Mouse (Mus musculus) intestine, postnatal 0 days (tissue): ENCODE data around the gene Spats2. TPM values are rescaled to one million over a fixed set of nuclear protein-coding genes. Genes with fewer than 3 reads are reported as not detected.

Experiments used
- ATAC-seq: fragments of 200-750 bp; cut with Nextera tagmentation; 2 replicates; pipeline ENCODE4 v1.8.0; 2017; ENCODE audit warnings: mild to moderate bottlenecking, moderate TSS enrichment, moderate library complexity
- H3K27ac ChIP-seq: fragments of 300-500 bp; sonication (generic); 2 replicates; pipeline ENCODE4 v1.5.1; 2014; ENCODE audit warnings: mild to moderate bottlenecking, low read depth, low read length, moderate library complexity
- H3K27me3 ChIP-seq: fragments of 300-500 bp; sonication (generic); replicated peaks from 2 replicates; pipeline ENCODE4 v1.6.1; 2014; ENCODE audit warnings: low read length, mixed read lengths; ENCODE audit not compliant: control insufficient read depth, insufficient read depth
- H3K36me3 ChIP-seq: fragments of 300-500 bp; sonication (generic); 2 replicates; pipeline ENCODE4 v1.6.1; 2014; ENCODE audit warnings: mild to moderate bottlenecking, moderate library complexity; ENCODE audit not compliant: control insufficient read depth, insufficient read depth
- H3K4me1 ChIP-seq: fragments of 300-500 bp; sonication (generic); replicated peaks from 2 replicates; pipeline ENCODE4 v1.6.1; 2014; ENCODE audit warnings: antibody characterized with exemption, low read length, mixed read lengths; ENCODE audit not compliant: control insufficient read depth, insufficient read depth
- H3K4me2 ChIP-seq: fragments of 300-500 bp; sonication (generic); replicated peaks from 2 replicates; pipeline ENCODE4 v1.6.1; 2014; ENCODE audit warnings: low read depth, mild to moderate bottlenecking, moderate library complexity
- H3K4me3 ChIP-seq: fragments of 300-500 bp; sonication (generic); 2 replicates; pipeline ENCODE4 v1.5.1; 2014; ENCODE audit warnings: low read depth, low read length
- H3K9ac ChIP-seq: fragments of 300-500 bp; sonication (generic); 2 replicates; pipeline ENCODE4 v1.6.1; 2014; ENCODE audit warnings: mild to moderate bottlenecking, low read depth, low read length
- H3K9me3 ChIP-seq: fragments of 300-500 bp; sonication (generic); 2 replicates; pipeline ENCODE4 v1.6.1; 2016; ENCODE audit warnings: mixed run types; ENCODE audit not compliant: control insufficient read depth
- CTCF ChIP-seq: sonication (generic); IDR thresholded peaks from 2 replicates; pipeline ENCODE4 v1.5.1; 2016; ENCODE audit warnings: low read depth, mild to moderate bottlenecking, control low read depth, antibody characterized with exemption, moderate library complexity
- WGBS: fragments of 180-500 bp; shearing (Covaris S2); extraction: QIAGEN DNeasy Blood & Tissue Kit; methylation state at CpG from one replicate; pipeline ENCODE4 v1.1.7; 2014; 5-methylcytosine and 5-hydroxymethylcytosine counted together
- polyA plus RNA-seq: library from polyadenylated mRNA; unstranded; fragments of >200 nt; fragmentation: Nextera tagmentation; extraction: Ambion mirVana; gene quantifications from 2 replicates; pipeline ENCODE4 v1.2.1, GENCODE M21; 2015

Spats2 gene
- polyA plus RNA-seq, 1 experiment from 2014 or later = 14.3 TPM

- peaks cover 21% of the 10 kb centered on the region for H3K27me3 ChIP-seq
- ATAC-seq = no peak
- no peak overlapping the region for H3K4me3 ChIP-seq
- no peaks in the 10 kb centered on the region for H3K9me3 ChIP-seq
- H3K27ac ChIP-seq = no peak overlapping the region; the same call in 1 of the 2 replicates
- H3K4me1 ChIP-seq = peaks cover 4% of the 10 kb centered on the region; the same call in 1 of the 2 replicates
- H3K9ac ChIP-seq = no peak overlapping the region
- peak; percentile 82 for TF ChIP-seq CTCF
- 63% methylated on average over 9 of the region's 9 CpGs for WGBS
- peaks cover 11% of the 10 kb centered on the region; the same call in 1 of the 2 replicates for H3K36me3 ChIP-seq
- H3K4me2 ChIP-seq = peak overlapping the region; percentile 54
Observed at GRCm38 (mm10) chr15:99083258-99083657, 42.5 kb upstream of the Spats2 start.

GRCm38 (mm10) chr15:99083867-99084557 is 41.7 kb upstream of the Spats2 start:
- Histone ChIP-seq H3K4me1 (0 out of 2 replicates have a peak, but pooled peaks cover 4% of the 10 kb centered on the region), H3K4me3 (no peak overlapping the region), H3K4me2 (peak overlapping the region; percentile 54), H3K36me3 (peaks cover 11% of the 10 kb centered on the region; the same call in 1 of the 2 replicates), H3K9ac (no peak overlapping the region), H3K27me3 (peaks cover 28% of the 10 kb centered on the region), H3K27ac (peak overlapping the region; percentile 29; the same call in 1 of the 2 replicates), H3K9me3 (no peaks in the 10 kb centered on the region)
- 10% methylated on average over 11 of the region's 11 CpGs for WGBS
- peak; percentile 76 for ATAC-seq
- no peak for TF ChIP-seq CTCF

GRCm38 (mm10) chr15:99084618-99085017 is 41.1 kb upstream of the Spats2 start:
- no peak; the same call in 1 of the 2 replicates for ATAC-seq

GRCm38 (mm10) chr15:99085997-99086396 is 39.7 kb upstream of the Spats2 start:
- H3K27me3 ChIP-seq = peaks cover 40% of the 10 kb centered on the region
- WGBS = 77% methylated on average over 4 of the region's 4 CpGs

More at GRCm38 (mm10) chr15:99084618-99085017, 41.1 kb upstream of the Spats2 start:
- Histone ChIP-seq H3K9ac (no peak overlapping the region), H3K4me2 (peak overlapping the region; percentile 54), H3K4me1 (0 out of 2 replicates have a peak, but pooled peaks cover 4% of the 10 kb centered on the region), H3K27me3 (peaks cover 34% of the 10 kb centered on the region), H3K27ac (0 out of 2 replicates have a peak overlapping the region, but pooled peaks have one; percentile 29), H3K4me3 (no peak overlapping the region), H3K9me3 (no peaks in the 10 kb centered on the region), H3K36me3 (peaks cover 11% of the 10 kb centered on the region; the same call in 1 of the 2 replicates)
- TF ChIP-seq CTCF = no peak
- WGBS = 23% methylated on average over 19 of the region's 19 CpGs

GRCm38 (mm10) chr15:99087253-99088075 is 38.3 kb upstream of the Spats2 start, which contains the start of gene C1ql4:
Gene C1ql4, minus strand, starts transcription at chr15:99087817.
- Histone ChIP-seq H3K9me3 (no peaks in the 10 kb centered on the region), H3K4me2 (peak within 1 kb of the TSS; percentile 57), H3K27me3 (peaks cover 49% of the 10 kb centered on the region), H3K4me1 (0 out of 2 replicates have a peak, but pooled peaks cover 4% of the 10 kb centered on the region), H3K27ac (no peak within 1 kb of the TSS), H3K36me3 (no peaks in the 10 kb centered on the region), H3K4me3 (peak within 1 kb of the TSS; percentile 33), H3K9ac (no peak within 1 kb of the TSS)
- WGBS = 13% methylated on average over 60 of the region's 60 CpGs
- no peak for ATAC-seq
- TF ChIP-seq CTCF = peak; percentile 70

More at GRCm38 (mm10) chr15:99085997-99086396, 39.7 kb upstream of the Spats2 start:
- H3K4me2 ChIP-seq = no peak overlapping the region
- H3K9ac ChIP-seq = no peak overlapping the region
- H3K9me3 ChIP-seq = no peaks in the 10 kb centered on the region
- H3K4me3 ChIP-seq = no peak overlapping the region
- no peak for ATAC-seq
- TF ChIP-seq CTCF = no peak
- 0 out of 2 replicates have a peak, but pooled peaks cover 4% of the 10 kb centered on the region for H3K4me1 ChIP-seq
- 0 out of 2 replicates have a peak, but pooled peaks cover 2% of the 10 kb centered on the region for H3K36me3 ChIP-seq
- H3K27ac ChIP-seq = no peak overlapping the region

GRCm38 (mm10) chr15:99088292-99088691 is 37.4 kb upstream of the Spats2 start:
- WGBS = under 1% methylated on average over 27 of the region's 27 CpGs
- Histone ChIP-seq H3K9ac (no peak overlapping the region), H3K36me3 (no peaks in the 10 kb centered on the region), H3K27me3 (peaks cover 57% of the 10 kb centered on the region), H3K27ac (no peak overlapping the region), H3K4me2 (peak overlapping the region; percentile 57), H3K4me3 (peak overlapping the region; percentile 33), H3K9me3 (no peaks in the 10 kb centered on the region), H3K4me1 (0 out of 2 replicates have a peak, but pooled peaks cover 4% of the 10 kb centered on the region)
- peak; percentile 93 for TF ChIP-seq CTCF
- peak; percentile 34 for ATAC-seq
